Mouse (Mus musculus) layer of hippocampus, adult 2 months (tissue): ENCODE data around the gene Cby1. TPM values are rescaled to one million over a fixed set of nuclear protein-coding genes. Genes with fewer than 3 reads are reported as not detected.

Source experiments
- DNase-seq, 2 experiments: peaks; one replicate each; pipeline ENCODE4 v3.0.0; 2022; ENCODE audit warnings: low spot score in 2 of 2
- H3K27ac ChIP-seq: fragments of 200-600 bp; 2 replicates; pipeline ENCODE4 v1.8.1; 2022
- H3K4me3 ChIP-seq: fragments of 200-600 bp; 2 replicates; pipeline ENCODE4 v1.8.1; 2022; ENCODE audit warnings: mild to moderate bottlenecking
- CTCF ChIP-seq: fragments of 200-600 bp; conservative IDR thresholded peaks from 2 replicates; pipeline ENCODE4 v1.8.1; 2022; ENCODE audit warnings: antibody characterized with exemption, mild to moderate bottlenecking, moderate library complexity
- long read RNA-seq, 2 experiments: library from polyadenylated mRNA; stranded (forward); transcript quantifications; one replicate each; pipeline ENCODE4 v2.0.0; 2021; ENCODE audit warnings: borderline mapping rate in 2 of 2
- total RNA-seq, 2 experiments: library from RNA; stranded (reverse); gene quantifications; 2 replicates each; pipeline ENCODE4 v1.2.3; 2021

The Cby1 gene
- total RNA-seq, result 10 to 100 TPM; 39.5 to 45.4 TPM
- long read RNA-seq, experiment 1, transcript Cby1-201 (5 exons, 1,147 nt), result major isoform, 38 of 40 reads
- long read RNA-seq, experiment 1, partial matches to known transcripts, result 0 of 40 reads
- long read RNA-seq, experiment 1, other reads (novel, unspliced or antisense), result 2 of 40 reads
- long read RNA-seq, experiment 2, transcript Cby1-201 (5 exons, 1,147 nt), result major isoform, 40 of 45 reads
- long read RNA-seq, experiment 2, partial matches to known transcripts, result 2 of 45 reads
- long read RNA-seq, experiment 2, other reads (novel, unspliced or antisense), result 3 of 45 reads

- TF ChIP-seq CTCF, result no peak
- H3K4me3 ChIP-seq, result peak within 1 kb of the TSS; percentile 87
- peak; percentile 92 to 95 for DNase-seq
- peak within 1 kb of the TSS; percentile 100 for H3K27ac ChIP-seq
These were observed at the start of gene Cby1, which contains the start of gene Fam227a for GRCm38 (mm10) chr15:79658531-79659375. Cby1 (plus strand) TSS chr15:79659199. Fam227a (minus strand) TSS chr15:79658956.

GRCm38 (mm10) chr15:79609226-79609625 is 49.8 kb upstream of the Cby1 start:
- TF ChIP-seq CTCF, result no peak
- no peak overlapping the region for H3K27ac ChIP-seq
- H3K4me3 ChIP-seq, result no peak overlapping the region
- no peak for DNase-seq

- TF ChIP-seq CTCF, result no peak
These were observed 43.5 kb upstream of the Cby1 start for GRCm38 (mm10) chr15:79615501-79615900.

GRCm38 (mm10) chr15:79616729-79617128 is 42.3 kb upstream of the Cby1 start:
- no peak overlapping the region for H3K4me3 ChIP-seq
- H3K27ac ChIP-seq, result no peak overlapping the region
- peak; percentile 57 for TF ChIP-seq CTCF
- DNase-seq, result no peak

More at GRCm38 (mm10) chr15:79615501-79615900, 43.5 kb upstream of the Cby1 start:
- DNase-seq, result no peak
- no peak overlapping the region for H3K4me3 ChIP-seq
- no peak overlapping the region for H3K27ac ChIP-seq

GRCm38 (mm10) chr15:79617135-79617534 is 41.9 kb upstream of the Cby1 start:
- Histone ChIP-seq H3K4me3 (no peak overlapping the region), H3K27ac (no peak overlapping the region)
- no peak for DNase-seq
- TF ChIP-seq CTCF, result no peak

- TF ChIP-seq CTCF, result no peak
- Histone ChIP-seq H3K4me3 (no peak overlapping the region), H3K27ac (no peak overlapping the region)
- no peak for DNase-seq
These were observed 40.5 kb upstream of the Cby1 start for GRCm38 (mm10) chr15:79618456-79618855.

DNA sequence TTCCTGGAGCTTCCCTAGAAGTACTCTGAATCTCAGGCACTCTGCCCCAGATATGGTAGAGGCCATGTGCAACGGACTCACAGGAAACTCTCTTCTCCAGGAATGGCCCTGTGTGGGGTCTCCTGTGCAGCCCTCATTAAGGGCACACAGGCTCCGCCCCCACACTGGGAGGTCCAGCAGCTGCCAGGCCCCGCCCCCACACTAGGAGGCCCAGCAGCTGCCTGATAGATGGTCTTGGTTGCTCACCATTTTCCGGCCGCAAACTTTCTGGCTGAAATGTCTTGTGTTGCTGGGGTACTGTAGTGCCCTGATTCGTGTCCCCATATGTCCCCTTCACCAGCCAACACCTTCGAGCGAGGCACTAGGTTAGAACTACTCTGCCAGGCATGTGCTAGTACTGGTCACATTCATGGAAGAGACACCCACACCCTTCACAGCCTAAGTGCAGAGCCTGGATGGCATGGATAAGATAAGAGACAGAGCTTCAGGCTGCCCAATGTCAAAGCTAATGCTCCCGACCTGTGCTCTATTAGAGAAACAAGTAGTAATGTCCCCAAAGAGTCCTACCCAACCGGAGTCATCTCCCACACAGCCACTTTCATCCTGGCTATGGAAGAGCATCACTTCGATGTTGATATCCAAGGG is 39.1 kb upstream of the Cby1 start:
- no peak for TF ChIP-seq CTCF
- Histone ChIP-seq H3K4me3 (no peak overlapping the region), H3K27ac (no peak overlapping the region)
- DNase-seq, result no peak

GRCm38 (mm10) chr15:79630471-79630870 is 28.5 kb upstream of the Cby1 start:
- TF ChIP-seq CTCF, result no peak
- Histone ChIP-seq H3K27ac (no peak overlapping the region), H3K4me3 (no peak overlapping the region)
- no peak for DNase-seq

GRCm38 (mm10) chr15:79641135-79641817 is 17.7 kb upstream of the Cby1 start:
- H3K4me3 ChIP-seq, result no peak overlapping the region
- H3K27ac ChIP-seq, result peak overlapping the region; percentile 62; the same call in 1 of the 2 replicates
- TF ChIP-seq CTCF, result no peak
- no peak for DNase-seq

DNA sequence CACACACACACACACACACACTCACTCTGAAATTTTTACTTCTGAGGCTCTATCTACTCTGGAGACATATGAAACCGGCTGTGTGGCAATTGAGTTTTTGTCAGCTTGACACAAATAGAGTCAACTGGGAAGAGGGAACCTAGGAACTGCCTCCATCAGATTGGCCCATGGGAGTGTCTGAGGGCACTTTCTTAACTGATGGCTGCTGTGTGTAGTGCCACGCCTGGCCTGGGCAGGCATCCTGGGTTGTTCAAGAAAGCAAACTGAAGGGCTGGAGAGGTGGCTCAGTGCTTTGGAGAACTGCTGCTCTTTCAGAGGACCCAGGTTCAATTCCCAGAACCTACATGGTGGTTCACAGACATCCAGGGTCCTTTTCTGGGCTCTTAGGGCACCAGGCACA is 13.5 kb upstream of the Cby1 start:
- Histone ChIP-seq H3K27ac (no peak overlapping the region), H3K4me3 (no peak overlapping the region)
- no peak for TF ChIP-seq CTCF
- DNase-seq, result no peak

GRCm38 (mm10) chr15:79648130-79648529 is 10.9 kb upstream of the Cby1 start:
- DNase-seq, result no peak
- no peak overlapping the region for H3K4me3 ChIP-seq
- no peak overlapping the region for H3K27ac ChIP-seq
- no peak for TF ChIP-seq CTCF

DNA sequence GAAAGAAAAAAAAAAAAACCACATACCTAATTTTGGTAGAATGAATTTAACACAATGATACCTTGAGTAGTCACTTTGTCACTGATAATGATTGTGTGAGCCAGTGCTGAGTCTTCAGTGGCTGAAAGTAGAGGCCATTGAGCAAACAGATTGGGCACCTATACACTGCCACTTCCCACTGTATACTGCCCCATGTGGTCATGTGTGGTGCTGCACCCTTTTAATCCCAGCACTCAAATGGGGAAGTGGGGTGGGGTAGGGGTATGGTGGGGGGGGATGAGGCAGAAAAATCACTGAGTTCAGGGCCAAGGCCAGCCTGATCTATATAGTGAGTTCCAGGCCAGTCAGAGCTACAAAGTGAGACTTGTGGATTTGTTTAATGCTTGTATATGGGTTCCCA is 8.4 kb upstream of the Cby1 start:
- no peak overlapping the region for H3K27ac ChIP-seq
- no peak overlapping the region for H3K4me3 ChIP-seq
- peak in 1 of 2 experiments; percentile 30 for DNase-seq
- peak; percentile 79 for TF ChIP-seq CTCF
